1 mouse cellular context compared by ENCODE assay signal in genomic region chr3:63988722-63989440, GRCm38 (mm10).
TF ChIP-seq lines count a peak whose summit lies in the region.

No protein-coding gene starts in this region.

TF ChIP-seq in CH12.LX, 34 proteins besides CTCF, POLR2A, EP300 and RAD21:
- TF ChIP-seq TCF12 (IDR thresholded peaks at IDR 0.05; ENCODE audit: low read depth, low read length) (no peak), MAFK (IDR thresholded peaks at IDR 0.05; ENCODE audit: insufficient replicate concordance, low read length) (peak; percentile 60; the same call in 1 of the 2 replicates), PAX5 (IDR thresholded peaks at IDR 0.05; ENCODE audit: low read length) (no peak), USF2 (conservative IDR thresholded peaks at IDR 0.05; ENCODE audit: low read depth, low read length) (no peak)
TF ChIP-seq in CH12.LX: peak in this region for 1.
